Mouse (Mus musculus) kidney, adult 2 months (tissue): ENCODE measurements around the gene Ldhal6b.

Source experiments
- CTCF ChIP-seq: fragments of 200-500 bp; conservative IDR thresholded peaks from 2 replicates; pipeline ENCODE4 v1.5.1; 2011; ENCODE audit warnings: low read depth, mild to moderate bottlenecking, control low read depth, low read length, moderate library complexity, mixed read lengths; ENCODE audit not compliant: insufficient read depth, insufficient read length
- POLR2A ChIP-seq: fragments of 200-500 bp; IDR thresholded peaks from one replicate; pipeline ENCODE4 v1.6.1; 2011; ENCODE audit warnings: low read depth, low read length, control low read depth

- TF ChIP-seq CTCF (no peak), POLR2A (no peak)
Measured at GRCm38 (mm10) chr17:5377930-5378310, 40.6 kb downstream of the Ldhal6b start.
